Mouse (Mus musculus): ENCODE results near the gene Shmt2.

GRCm38 (mm10) chr10:127542720-127543119 lies 20.5 kb upstream of the Shmt2 start:
- TF ChIP-seq CTCF (IDR thresholded peaks at IDR 0.05; ENCODE audit: insufficient read depth, low read depth, low read length) = no peak
- no peak for TF ChIP-seq POLR2A (IDR thresholded peaks at IDR 0.05; ENCODE audit: insufficient read depth, low read depth, low read length)
